Mouse (Mus musculus) limb, embryonic 10.5 days (tissue): Measurements from ENCODE around the gene Fbxl8. TPM values are rescaled to one million over a fixed set of nuclear protein-coding genes. Genes with fewer than 3 reads are reported as not detected.
A peak's percentile ranks its signal among the peaks of the same experiment; 100 is the strongest.

ENCODE experiments used
- DNase-seq: peaks from one replicate; pipeline ENCODE4 v3.0.0-alpha.2; 2017; ENCODE audit warnings: low spot score
- H3K27ac ChIP-seq: fragments of 300-500 bp; sonication (generic); 2 replicates; pipeline ENCODE4 v1.5.1; 2016; ENCODE audit warnings: mild to moderate bottlenecking
- H3K27me3 ChIP-seq: fragments of 300-500 bp; sonication (generic); 2 replicates; pipeline ENCODE4 v1.6.1; 2016; ENCODE audit warnings: low read depth, mild to moderate bottlenecking; ENCODE audit not compliant: poor library complexity, severe bottlenecking
- H3K36me3 ChIP-seq: fragments of 300-500 bp; sonication (generic); 2 replicates; pipeline ENCODE4 v1.6.1; 2016; ENCODE audit warnings: mild to moderate bottlenecking, moderate library complexity
- H3K4me1 ChIP-seq: fragments of 300-500 bp; sonication (generic); 2 replicates; pipeline ENCODE4 v1.6.1; 2016
- H3K4me3 ChIP-seq: fragments of 300-500 bp; sonication (generic); 2 replicates; pipeline ENCODE4 v1.5.1; 2016; ENCODE audit warnings: mild to moderate bottlenecking, moderate library complexity
- H3K9me3 ChIP-seq: fragments of 300-500 bp; sonication (generic); replicated peaks from 2 replicates; pipeline ENCODE4 v1.6.1; 2016; ENCODE audit warnings: mild to moderate bottlenecking
- WGBS: fragments of 180-500 bp; shearing (Covaris S2); methylation state at CpG from one replicate; pipeline ENCODE4 v1.1.7; 2016; 5-methylcytosine and 5-hydroxymethylcytosine counted together
- microRNA counts: library from miRNA; unstranded; fragments of <30 nt; microRNA quantifications from one replicate; lab custom pipeline; 2017
- microRNA-seq: library from miRNA; unstranded; fragments of <30 nt; microRNA quantifications from one replicate; pipeline ENCODE4, GENCODE M21; 2017
- polyA plus RNA-seq: library from polyadenylated mRNA; unstranded; fragments of >200 nt; fragmentation: Nextera tagmentation; extraction: Ambion mirVana; gene quantifications from 2 replicates; pipeline ENCODE4 v1.2.1, GENCODE M21; 2016

Fbxl8 gene
- polyA plus RNA-seq, 1 experiment from 2014 or later: 0.81 TPM

GRCm38 (mm10) chr8:105318662-105319190 lies 54.3 kb downstream of the Fbxl8 start:
- Histone ChIP-seq H3K9me3 (no peaks in the 10 kb centered on the region), H3K27me3 (no peaks in the 10 kb centered on the region), H3K36me3 (peaks cover 74% of the 10 kb centered on the region), H3K27ac (no peak overlapping the region), H3K4me1 (no peaks in the 10 kb centered on the region), H3K4me3 (no peak overlapping the region)
- no peak for DNase-seq
- 82% methylated on average over 11 of the region's 11 CpGs for WGBS

MicroRNAs within 50 kb of the gene (microRNA counts, 519-probe panel; counts per million panel counts)
- 684 counts per million, percentile 72 among the panel's probes with 10 or more counts for microRNA mmu-miR-328 (lab: Ali Mortazavi, UCI)

Small RNAs within 50 kb of the gene (microRNA-seq; reads per million reads assigned to microRNA genes)
- not detected for gene Gm27320
- gene Mir328: 111 reads per million, percentile 49 among the genes with 10 or more reads in this experiment

Other genes starting within 250 kb of the Fbxl8 start
- gene Ces3a, start 216.0 kb upstream of the Fbxl8 start, polyA plus RNA-seq: not detected in 2 replicates
- gene Ces3b, start 180.9 kb upstream of the Fbxl8 start, polyA plus RNA-seq: not detected in 2 replicates
- not detected in 2 replicates for gene Ces4a, start 132.8 kb upstream of the Fbxl8 start, polyA plus RNA-seq
- 64.9 and 84.6 TPM in 2 replicates for gene Cbfb, start 94.0 kb upstream of the Fbxl8 start, polyA plus RNA-seq
- 25.4 and 26.6 TPM in 2 replicates for gene D230025D16Rik, start 39.5 kb upstream of the Fbxl8 start, polyA plus RNA-seq
- gene B3gnt9, start 9.5 kb upstream of the Fbxl8 start, polyA plus RNA-seq: 1.4 and 1.7 TPM in 2 replicates
- 11.4 and 12.1 TPM in 2 replicates for gene Tradd, start within 50 bp of the Fbxl8 start, polyA plus RNA-seq
- gene Hsf4, start 5.2 kb downstream of the Fbxl8 start, polyA plus RNA-seq: 0.10 TPM in 1 of 2 replicates, not detected in the other
- 0.40 and 0.45 TPM in 2 replicates for gene Nol3, start 11.5 kb downstream of the Fbxl8 start, polyA plus RNA-seq
- gene 4931428F04Rik, start 25.2 kb downstream of the Fbxl8 start, polyA plus RNA-seq: 13.9 and 19.2 TPM in 2 replicates
- gene Exoc3l, start 31.5 kb downstream of the Fbxl8 start, polyA plus RNA-seq: 11.5 and 15.1 TPM in 2 replicates
- gene E2f4, start 33.0 kb downstream of the Fbxl8 start, polyA plus RNA-seq: 144 and 160 TPM in 2 replicates
- 1.9 and 2.7 TPM in 2 replicates for gene Elmo3, start 41.0 kb downstream of the Fbxl8 start, polyA plus RNA-seq
- 1.4 TPM in 2 replicates for gene Lrrc29, start 61.6 kb downstream of the Fbxl8 start, polyA plus RNA-seq
- 102 and 105 TPM in 2 replicates for gene Tmem208, start 61.7 kb downstream of the Fbxl8 start, polyA plus RNA-seq
- gene Fhod1, start 83.3 kb downstream of the Fbxl8 start, polyA plus RNA-seq: 2.2 TPM in 2 replicates
- 4.5 and 6.3 TPM in 2 replicates for gene Slc9a5, start 84.2 kb downstream of the Fbxl8 start, polyA plus RNA-seq
- 0.28 and 0.74 TPM in 2 replicates for gene Plekhg4, start 108.6 kb downstream of the Fbxl8 start, polyA plus RNA-seq
- not detected in 2 replicates for gene Kctd19, start 148.9 kb downstream of the Fbxl8 start, polyA plus RNA-seq
- not detected in 2 replicates for gene Lrrc36, start 148.9 kb downstream of the Fbxl8 start, polyA plus RNA-seq
- gene Tppp3, start 206.9 kb downstream of the Fbxl8 start, polyA plus RNA-seq: 8.4 and 13.5 TPM in 2 replicates
- 18.9 and 25.3 TPM in 2 replicates for gene Zdhhc1, start 232.3 kb downstream of the Fbxl8 start, polyA plus RNA-seq